Mouse (Mus musculus): Measurements from ENCODE around the gene Cdkl5. TPM values are rescaled to one million over a fixed set of nuclear protein-coding genes. Genes with fewer than 3 reads are reported as not detected.

Gene Cdkl5
- polyA plus RNA-seq, 1 experiment = 0.53 TPM

- TF ChIP-seq POLR2A (IDR thresholded peaks at IDR 0.05; ENCODE audit: low read depth, low read length) (no peak), CTCF (IDR thresholded peaks at IDR 0.05; ENCODE audit: extremely low read depth, insufficient read depth, insufficient read length, insufficient replicate concordance) (no peak)
- H3K4me3 ChIP-seq (ENCODE audit: extremely low read depth, insufficient read depth, insufficient read length) = no peak overlapping the region
- no peaks in the 10 kb centered on the region for H3K4me1 ChIP-seq (ENCODE audit: control insufficient read depth, insufficient read depth, insufficient read length)
- H3K36me3 ChIP-seq (ENCODE audit: control insufficient read depth, insufficient read depth, low read length) = no peaks in the 10 kb centered on the region
- H3K27ac ChIP-seq (ENCODE audit: insufficient read depth, low read length) = no peak overlapping the region
- no peak for DNase-seq (ENCODE audit: low read depth in 1 of 2, low spot score in 2 of 2)
- 72% methylated on average over 1 of the region's 1 CpGs for WGBS
- H3K27me3 ChIP-seq (ENCODE audit: control insufficient read depth, insufficient read depth, low read length) = no peaks in the 10 kb centered on the region
Observed at GRCm38 (mm10) chrX:160748653-160749052, 245.9 kb downstream of the Cdkl5 start.

- WGBS = 87% methylated on average over 1 of the region's 1 CpGs
- no peaks in the 10 kb centered on the region for H3K36me3 ChIP-seq (ENCODE audit: control insufficient read depth, insufficient read depth, low read length)
- H3K4me3 ChIP-seq (ENCODE audit: extremely low read depth, insufficient read depth, insufficient read length) = no peak overlapping the region
- no peaks in the 10 kb centered on the region for H3K27me3 ChIP-seq (ENCODE audit: control insufficient read depth, insufficient read depth, low read length)
- no peak for DNase-seq (ENCODE audit: low read depth in 1 of 2, low spot score in 2 of 2)
- no peaks in the 10 kb centered on the region for H3K4me1 ChIP-seq (ENCODE audit: control insufficient read depth, insufficient read depth, insufficient read length)
- TF ChIP-seq CTCF (IDR thresholded peaks at IDR 0.05; ENCODE audit: extremely low read depth, insufficient read depth, insufficient read length, insufficient replicate concordance) = no peak
- no peak for TF ChIP-seq POLR2A (IDR thresholded peaks at IDR 0.05; ENCODE audit: low read depth, low read length)
- H3K27ac ChIP-seq (ENCODE audit: insufficient read depth, low read length) = no peak overlapping the region
Observed at GRCm38 (mm10) chrX:160745399-160745798, 249.1 kb downstream of the Cdkl5 start.

GRCm38 (mm10) chrX:160735650-160736049 lies 258.9 kb downstream of the Cdkl5 start, which contains the start of gene Ppef1:
Ppef1 (minus strand) TSS chrX:160735765.
- TF ChIP-seq POLR2A (IDR thresholded peaks at IDR 0.05; ENCODE audit: low read depth, low read length) (no peak), CTCF (IDR thresholded peaks at IDR 0.05; ENCODE audit: extremely low read depth, insufficient read depth, insufficient read length, insufficient replicate concordance) (no peak)
- Histone ChIP-seq H3K4me3 (ENCODE audit: extremely low read depth, insufficient read depth, insufficient read length) (no peak within 1 kb of the TSS), H3K27me3 (ENCODE audit: control insufficient read depth, insufficient read depth, low read length) (no peaks in the 10 kb centered on the region), H3K27ac (ENCODE audit: insufficient read depth, low read length) (no peak within 1 kb of the TSS), H3K4me1 (ENCODE audit: control insufficient read depth, insufficient read depth, insufficient read length) (no peaks in the 10 kb centered on the region), H3K36me3 (ENCODE audit: control insufficient read depth, insufficient read depth, low read length) (no peaks in the 10 kb centered on the region)
- no peak for DNase-seq (ENCODE audit: low read depth in 1 of 2, low spot score in 2 of 2)
- WGBS = 80% methylated on average over 5 of the region's 5 CpGs

Other genes with a start within 250 kb of the Cdkl5 start
- gene Rs1, start 226.7 kb downstream of the Cdkl5 start, polyA plus RNA-seq (2012; rRNA removed) = not detected in 2 replicates
- gene Gja6, start 87.7 kb downstream of the Cdkl5 start, polyA plus RNA-seq (2012; rRNA removed) = 0.07 TPM in 1 of 2 replicates, not detected in the other
- 0.11 and 0.12 TPM in 2 replicates for gene Scml2, start 122.5 kb upstream of the Cdkl5 start, polyA plus RNA-seq (2012; rRNA removed)